Mouse (Mus musculus) retina, adult 2 months (tissue): ENCODE results near the gene Eps8l1.
"Not testable (repeated sequence)": the region's sequence is repeated elsewhere in the genome, so short reads cannot be mapped to it uniquely, and the experiment has no call there.

Experiments
- DNase-seq: peaks from one replicate; pipeline ENCODE4 v3.0.0-alpha.2; 2012; ENCODE audit warnings: low read depth, low spot score

Eps8l1 gene

GRCm38 (mm10) chr7:4460576-4461434 lies at the start of gene Eps8l1:
Gene Eps8l1, plus strand, starts transcription at chr7:4460674.
- DNase-seq, result no peak

GRCm38 (mm10) chr7:4412406-4412805 lies 48.1 kb upstream of the Eps8l1 start:
- DNase-seq, result not testable (repeated sequence)

GRCm38 (mm10) chr7:4419681-4420080 lies 40.8 kb upstream of the Eps8l1 start:
- no peak for DNase-seq

GRCm38 (mm10) chr7:4420230-4420629 lies 40.2 kb upstream of the Eps8l1 start:
- no peak for DNase-seq

- peak; percentile 86 for DNase-seq
Measured at GRCm38 (mm10) chr7:4427161-4427912, 33.1 kb upstream of the Eps8l1 start.

- DNase-seq, result no peak
Measured at GRCm38 (mm10) chr7:4430246-4430844, 30.1 kb upstream of the Eps8l1 start.

- DNase-seq, result peak; percentile 37
Measured at GRCm38 (mm10) chr7:4431548-4431947, 28.9 kb upstream of the Eps8l1 start.

- no peak for DNase-seq
Measured at GRCm38 (mm10) chr7:4432026-4432425, 28.4 kb upstream of the Eps8l1 start.

- no peak for DNase-seq
Measured at GRCm38 (mm10) chr7:4437721-4438120, 22.8 kb upstream of the Eps8l1 start.

- no peak for DNase-seq
Measured at GRCm38 (mm10) chr7:4440549-4440948, 19.9 kb upstream of the Eps8l1 start.

- peak; percentile 71 for DNase-seq
Measured at GRCm38 (mm10) chr7:4445216-4445791, 15.2 kb upstream of the Eps8l1 start, which contains the start of gene Rdh13. Gene Rdh13, minus strand, starts transcription at chr7:4445649.

GRCm38 (mm10) chr7:4447138-4447537 lies 13.3 kb upstream of the Eps8l1 start:
- no peak for DNase-seq

GRCm38 (mm10) chr7:4448439-4448838 lies 12.0 kb upstream of the Eps8l1 start:
- no peak for DNase-seq

- DNase-seq, result no peak
Measured at GRCm38 (mm10) chr7:4449211-4449610, 11.3 kb upstream of the Eps8l1 start.

GRCm38 (mm10) chr7:4452644-4453043 lies 7.8 kb upstream of the Eps8l1 start:
- DNase-seq, result no peak

- DNase-seq, result no peak
Measured at GRCm38 (mm10) chr7:4464194-4464824, 3.8 kb downstream of the Eps8l1 start.

GRCm38 (mm10) chr7:4467801-4468200 lies 7.3 kb downstream of the Eps8l1 start:
- DNase-seq, result no peak

GRCm38 (mm10) chr7:4470275-4471178 lies 10.1 kb downstream of the Eps8l1 start:
- DNase-seq, result no peak

- no peak for DNase-seq
Measured at GRCm38 (mm10) chr7:4471179-4471555, 10.7 kb downstream of the Eps8l1 start.

GRCm38 (mm10) chr7:4473940-4474339 lies 13.5 kb downstream of the Eps8l1 start:
- DNase-seq, result no peak
